Mouse (Mus musculus) stomach, postnatal 0 days (tissue): ENCODE results near the gene Cog8.

Experiments
- CTCF ChIP-seq: IDR thresholded peaks from 2 replicates; pipeline ENCODE4 v1.5.1; 2016; ENCODE audit warnings: antibody characterized with exemption, low read depth, mild to moderate bottlenecking, moderate library complexity
- EP300 ChIP-seq: optimal IDR thresholded peaks from 2 replicates; pipeline ENCODE3; 2016; ENCODE audit warnings: antibody characterized with exemption

DNA sequence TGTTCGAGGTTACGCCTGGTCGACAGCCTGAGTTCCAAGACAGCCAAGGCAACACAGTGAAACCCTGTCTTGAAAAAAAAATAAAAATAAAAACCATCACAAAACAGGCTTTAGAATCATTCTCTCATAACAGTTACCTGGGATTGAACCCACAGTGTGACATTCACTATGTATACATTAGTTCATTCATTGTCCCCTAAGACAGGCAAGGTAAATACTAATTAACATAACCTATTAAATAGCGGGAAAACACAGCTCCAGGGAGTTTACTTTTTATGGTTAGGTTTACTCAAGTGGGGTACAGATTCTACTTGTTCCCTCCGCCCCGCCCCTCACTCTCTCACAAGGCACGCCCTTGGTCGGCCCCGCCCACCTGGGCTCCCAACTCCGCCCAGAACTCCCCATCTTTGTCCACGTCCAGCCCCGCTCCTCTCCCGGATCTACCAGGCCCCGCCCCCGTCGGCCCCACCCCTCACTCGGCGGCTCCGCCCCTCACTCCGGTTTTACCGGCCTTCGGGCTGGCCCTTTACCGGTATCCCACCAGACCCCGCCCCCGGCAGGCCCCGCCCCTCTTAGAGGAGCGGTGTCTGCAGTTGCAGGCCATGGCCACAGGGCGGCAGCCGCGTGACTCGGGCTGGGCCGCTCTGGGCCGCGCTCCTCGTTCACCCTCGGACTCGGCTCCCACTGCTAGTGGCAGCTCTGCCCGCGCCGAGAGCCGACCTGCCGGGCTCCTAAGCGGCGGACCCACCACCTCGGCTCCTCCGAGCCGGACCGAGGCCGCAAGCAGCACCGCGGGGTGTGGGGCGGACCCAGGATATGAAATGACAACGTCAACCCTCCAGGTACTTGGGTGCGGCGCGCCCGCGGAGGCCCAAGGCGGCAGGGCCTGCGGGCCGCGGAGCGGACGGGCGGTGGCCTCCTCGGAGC is 25.6 kb downstream of the Cog8 start, which contains the start of gene Vps4a:
- TF ChIP-seq CTCF (peak; percentile 92), EP300 (no peak)
